Mouse (Mus musculus): Measurements from ENCODE around the gene Dld. TPM values are rescaled to one million over a fixed set of nuclear protein-coding genes. Genes with fewer than 3 reads are reported as not detected.

Gene Dld
- total RNA-seq, 2 experiments from 2014 or later: 226 to 243 TPM

GRCm38 (mm10) chr12:31323136-31323695, 28.0 kb downstream of the Dld start:
- DNase-seq (ENCODE audit: low spot score in 2 of 2): no peak

- no peak for DNase-seq (ENCODE audit: low spot score in 2 of 2)
Observed at GRCm38 (mm10) chr12:31321532-31321931, 29.7 kb downstream of the Dld start.

GRCm38 (mm10) chr12:31320817-31321216, 30.4 kb downstream of the Dld start:
- DNase-seq (ENCODE audit: low spot score in 2 of 2): no peak

- DNase-seq (ENCODE audit: low spot score in 2 of 2): no peak
Observed at GRCm38 (mm10) chr12:31318409-31318963, 32.8 kb downstream of the Dld start.

- no peak for DNase-seq (ENCODE audit: low spot score in 2 of 2)
Observed at GRCm38 (mm10) chr12:31317670-31318408, 33.4 kb downstream of the Dld start.

- DNase-seq (ENCODE audit: low spot score in 2 of 2): no peak
Observed at GRCm38 (mm10) chr12:31315961-31316360, 35.3 kb downstream of the Dld start.

GRCm38 (mm10) chr12:31314310-31314709, 36.9 kb downstream of the Dld start:
- DNase-seq (ENCODE audit: low spot score in 2 of 2): no peak

- DNase-seq (ENCODE audit: low spot score in 2 of 2): no peak
Observed at GRCm38 (mm10) chr12:31313136-31313535, 38.1 kb downstream of the Dld start.

GRCm38 (mm10) chr12:31312281-31312680, 39.0 kb downstream of the Dld start:
- DNase-seq (ENCODE audit: low spot score in 2 of 2): no peak

- no peak for DNase-seq (ENCODE audit: low spot score in 2 of 2)
Observed at GRCm38 (mm10) chr12:31311671-31312265, 39.5 kb downstream of the Dld start.

GRCm38 (mm10) chr12:31310687-31311086, 40.6 kb downstream of the Dld start:
- DNase-seq (ENCODE audit: low spot score in 2 of 2): no peak

- no peak for DNase-seq (ENCODE audit: low spot score in 2 of 2)
Observed at GRCm38 (mm10) chr12:31307756-31308155, 43.5 kb downstream of the Dld start.

GRCm38 (mm10) chr12:31307011-31307410, 44.2 kb downstream of the Dld start:
- no peak for DNase-seq (ENCODE audit: low spot score in 2 of 2)

GRCm38 (mm10) chr12:31306075-31306675, 45.1 kb downstream of the Dld start:
- DNase-seq (ENCODE audit: low spot score in 2 of 2): no peak

- DNase-seq (ENCODE audit: low spot score in 2 of 2): no peak
Observed at GRCm38 (mm10) chr12:31302766-31303511, 48.3 kb downstream of the Dld start.

- no peak for DNase-seq (ENCODE audit: low spot score in 2 of 2)
Observed at GRCm38 (mm10) chr12:31302266-31302665, 49.0 kb downstream of the Dld start.

- no peak for DNase-seq (ENCODE audit: low spot score in 2 of 2)
Observed at GRCm38 (mm10) chr12:31300276-31300675, 51.0 kb downstream of the Dld start.

- peak in 1 of 2 experiments; percentile 36 for DNase-seq (ENCODE audit: low spot score in 2 of 2)
Observed at GRCm38 (mm10) chr12:31299676-31300197, 51.5 kb downstream of the Dld start.

- no peak for DNase-seq (ENCODE audit: low spot score in 2 of 2)
Observed at GRCm38 (mm10) chr12:31299126-31299525, 52.1 kb downstream of the Dld start.

- DNase-seq (ENCODE audit: low spot score in 2 of 2): no peak
Observed at GRCm38 (mm10) chr12:31298530-31298929, 52.7 kb downstream of the Dld start.

GRCm38 (mm10) chr12:31298122-31298521, 53.1 kb downstream of the Dld start:
- no peak for DNase-seq (ENCODE audit: low spot score in 2 of 2)
